Mouse (Mus musculus) MEL (cell line): ENCODE measurements at regions not wholly inside any gene's neighbourhood (a gene's known extent, or its start where the extent isn't known, plus 50 kb on each side); places are given as distances from the start of the nearest gene placed in this dataset.

ENCODE experiments used
- DNase-seq: peaks from one replicate; pipeline ENCODE4 v3.0.0; 2011; ENCODE audit warnings: low read depth, low spot score
- H3K27ac ChIP-seq: 2 replicates; pipeline ENCODE4 v1.5.1; 2012; ENCODE audit warnings: low read depth, mild to moderate bottlenecking, control low read depth, low read length, moderate library complexity; ENCODE audit not compliant: control insufficient read depth
- H3K27me3 ChIP-seq, 2 experiments: fragments of 150-350 bp in 1 of 2; sonication (generic) in 1 of 2; 2 replicates each; pipeline ENCODE4 v1.6.1; 2012; ENCODE audit warnings: low read length in 2 of 2, mild to moderate bottlenecking in 2 of 2, improper control_type of control experiment in 1 of 2, moderate library complexity in 1 of 2; ENCODE audit not compliant: insufficient read depth in 2 of 2, control insufficient read depth in 1 of 2
- H3K36me3 ChIP-seq, 2 experiments: 2 replicates each; pipeline ENCODE4 v1.6.1; 2012 to 2014; ENCODE audit warnings: low read length in 2 of 2, improper control_type of control experiment in 1 of 2, inconsistent platforms in 1 of 2, mild to moderate bottlenecking in 1 of 2; ENCODE audit not compliant: insufficient read depth in 2 of 2, control insufficient read depth in 1 of 2
- H3K4me1 ChIP-seq, 2 experiments: fragments of 150-350 bp in 1 of 2; sonication (generic) in 1 of 2; 2 replicates each; pipeline ENCODE4 v1.6.1; 2012; ENCODE audit warnings: low read length in 2 of 2, improper control_type of control experiment in 1 of 2, mild to moderate bottlenecking in 1 of 2; ENCODE audit not compliant: insufficient read depth in 2 of 2, control insufficient read depth in 1 of 2
- H3K4me3 ChIP-seq, 2 experiments: fragments of 150-350 bp in 1 of 2; sonication (generic) in 1 of 2; 2 replicates each; pipeline ENCODE4 v1.5.1; 2012; ENCODE audit warnings: low read depth in 2 of 2, low read length in 2 of 2, mild to moderate bottlenecking in 2 of 2, moderate library complexity in 2 of 2, control low read depth in 1 of 2, improper control_type of control experiment in 1 of 2; ENCODE audit not compliant: control insufficient read depth in 1 of 2, insufficient read depth in 1 of 2
- H3K79me2 ChIP-seq: 2 replicates; pipeline ENCODE4 v1.6.1; 2012; ENCODE audit warnings: mild to moderate bottlenecking, low read length, moderate library complexity; ENCODE audit not compliant: control insufficient read depth, poor library complexity, insufficient read depth
- H3K9ac ChIP-seq: 2 replicates; pipeline ENCODE4 v1.6.1; 2012; ENCODE audit warnings: low read depth, mild to moderate bottlenecking, control low read depth, low read length, moderate library complexity; ENCODE audit not compliant: control insufficient read depth, poor library complexity, severe bottlenecking
- H3K9me3 ChIP-seq: fragments of 150-350 bp; sonication (generic); replicated peaks from 2 replicates; pipeline ENCODE4 v1.6.1; 2012; ENCODE audit warnings: mild to moderate bottlenecking, low read length, improper control_type of control experiment, moderate library complexity; ENCODE audit not compliant: insufficient read depth
- CTCF ChIP-seq, 3 experiments: IDR thresholded peaks in 2 of 3; conservative IDR thresholded peaks in 1 of 3; 2 replicates each; pipeline ENCODE4 v1.5.1; 2011 to 2012; ENCODE audit warnings: low read length in 3 of 3, low read depth in 2 of 3, mild to moderate bottlenecking in 2 of 3, improper control_type of control experiment in 1 of 3, inconsistent platforms in 1 of 3, mixed read lengths in 1 of 3, moderate library complexity in 1 of 3; ENCODE audit not compliant: control insufficient read depth in 1 of 3, insufficient read depth in 1 of 3, poor library complexity in 1 of 3, severe bottlenecking in 1 of 3
- ELF1 ChIP-seq: IDR thresholded peaks from 2 replicates; pipeline ENCODE4 v1.6.1; 2014; ENCODE audit warnings: low read depth, mild to moderate bottlenecking, inconsistent platforms, low read length, improper control_type of control experiment, moderate library complexity
- ETS1 ChIP-seq: IDR thresholded peaks from 2 replicates; pipeline ENCODE4 v1.6.1; 2012; ENCODE audit warnings: low read depth, mild to moderate bottlenecking, inconsistent platforms, low read length, improper control_type of control experiment, moderate library complexity
- GATA1 ChIP-seq: IDR thresholded peaks from 2 replicates; pipeline ENCODE4 v1.6.1; 2011; ENCODE audit warnings: low read depth, low read length, improper control_type of control experiment
- HCFC1 ChIP-seq: IDR thresholded peaks from 2 replicates; pipeline ENCODE4 v1.6.1; 2012; ENCODE audit warnings: low read depth, mild to moderate bottlenecking, inconsistent platforms, low read length, improper control_type of control experiment, moderate library complexity
- JUND ChIP-seq: IDR thresholded peaks from 2 replicates; pipeline ENCODE4 v1.6.1; 2011; ENCODE audit warnings: low read depth, mild to moderate bottlenecking, improper control_type of control experiment, low read length
- MAFK ChIP-seq: IDR thresholded peaks from 2 replicates; pipeline ENCODE4 v1.6.1; 2011; ENCODE audit warnings: low read depth, mild to moderate bottlenecking, low read length, improper control_type of control experiment, borderline replicate concordance
- NRF1 ChIP-seq: IDR thresholded peaks from 2 replicates; pipeline ENCODE4 v1.6.1; 2014; ENCODE audit warnings: low read depth, mild to moderate bottlenecking, inconsistent platforms, low read length, improper control_type of control experiment, moderate library complexity; ENCODE audit not compliant: poor library complexity, insufficient read depth, severe bottlenecking
- POLR2A ChIP-seq, 2 experiments: IDR thresholded peaks; 2 replicates each; pipeline ENCODE4 v1.6.1; 2011 to 2012; ENCODE audit warnings: low read length in 2 of 2, mild to moderate bottlenecking in 2 of 2, control low read depth in 1 of 2, improper control_type of control experiment in 1 of 2, low read depth in 1 of 2, moderate library complexity in 1 of 2; ENCODE audit not compliant: control insufficient read depth in 1 of 2, insufficient read depth in 1 of 2, poor library complexity in 1 of 2
- POLR2AphosphoS2 ChIP-seq: IDR thresholded peaks from 2 replicates; pipeline ENCODE4 v1.6.1; 2011; ENCODE audit warnings: low read length, improper control_type of control experiment
- RAD21 ChIP-seq: IDR thresholded peaks from 2 replicates; pipeline ENCODE4 v1.6.1; 2011; ENCODE audit warnings: mild to moderate bottlenecking, low read depth, low read length, improper control_type of control experiment
- RCOR1 ChIP-seq: IDR thresholded peaks from 2 replicates; pipeline ENCODE4 v1.6.1; 2012; ENCODE audit warnings: low read depth, mild to moderate bottlenecking, inconsistent platforms, low read length, improper control_type of control experiment
- SMC3 ChIP-seq: IDR thresholded peaks from 2 replicates; pipeline ENCODE4 v1.6.1; 2011; ENCODE audit warnings: low read depth, low read length, improper control_type of control experiment
- TAL1 ChIP-seq: IDR thresholded peaks from 2 replicates; pipeline ENCODE4 v1.6.1; 2012; ENCODE audit warnings: mild to moderate bottlenecking, inconsistent platforms, low read length, moderate library complexity, mixed read lengths
- TCF12 ChIP-seq: IDR thresholded peaks from 2 replicates; pipeline ENCODE4 v1.6.1; 2014; ENCODE audit warnings: low read depth, mild to moderate bottlenecking, inconsistent platforms, low read length, improper control_type of control experiment, moderate library complexity
- USF1 ChIP-seq: IDR thresholded peaks from 2 replicates; pipeline ENCODE4 v1.6.1; 2014; ENCODE audit warnings: low read depth, mild to moderate bottlenecking, inconsistent platforms, low read length, improper control_type of control experiment, moderate library complexity
- ZC3H11A ChIP-seq: IDR thresholded peaks from 2 replicates; pipeline ENCODE4 v1.6.1; 2012; ENCODE audit warnings: low read depth, mild to moderate bottlenecking, inconsistent platforms, low read length, improper control_type of control experiment
- ZKSCAN1 ChIP-seq: IDR thresholded peaks from 2 replicates; pipeline ENCODE4 v1.6.1; 2012; ENCODE audit warnings: low read depth, mild to moderate bottlenecking, inconsistent platforms, low read length, improper control_type of control experiment, moderate library complexity
- ZMIZ1 ChIP-seq: IDR thresholded peaks from 2 replicates; pipeline ENCODE4 v1.6.1; 2012; ENCODE audit warnings: low read depth, mild to moderate bottlenecking, inconsistent platforms, low read length, improper control_type of control experiment, moderate library complexity
- ZNF384 ChIP-seq: IDR thresholded peaks from 2 replicates; pipeline ENCODE4 v1.6.1; 2012; ENCODE audit warnings: low read depth, mild to moderate bottlenecking, inconsistent platforms, low read length, improper control_type of control experiment

DNA sequence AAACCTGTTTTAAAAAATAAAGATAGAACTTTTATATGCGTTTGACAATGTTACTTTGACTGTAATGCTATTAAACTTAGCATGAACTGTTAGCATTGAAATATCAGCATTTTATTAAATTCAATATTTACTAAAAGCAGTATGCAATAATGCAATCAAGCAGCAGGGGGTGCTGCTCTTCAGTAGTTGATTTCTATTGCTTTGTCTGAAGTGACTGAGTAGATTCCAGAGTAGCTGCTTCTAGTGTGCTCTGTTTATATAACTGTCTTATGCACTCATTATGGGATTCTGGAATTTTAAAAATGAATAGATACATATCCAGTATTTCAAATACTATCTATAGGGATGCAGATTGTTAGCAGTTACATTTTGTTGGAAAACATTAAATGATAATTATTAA is 146.2 kb downstream of the Gm28710 start:
- TF ChIP-seq JUND (no peak), POLR2AphosphoS2 (no peak), RAD21 (peak; percentile 92), GATA1 (no peak), ZKSCAN1 (no peak), ZMIZ1 (no peak), HCFC1 (no peak), TAL1 (no peak), ZC3H11A (peak; percentile 92), NRF1 (no peak), MAFK (no peak), ELF1 (no peak), SMC3 (peak; percentile 95), TCF12 (no peak), USF1 (no peak), CTCF (IDR thresholded peaks at IDR 0.05 in 2 of 3, conservative IDR thresholded peaks at IDR 0.05 in 1 of 3; ENCODE audit: control insufficient read depth in 1 of 3, insufficient read depth in 1 of 3, low read depth in 2 of 3, low read length in 3 of 3, poor library complexity in 1 of 3, severe bottlenecking in 1 of 3) (peak; percentile 10 to 83 (median 39); a peak in 4 of 6 replicates), ETS1 (no peak), ZNF384 (no peak)
- H3K36me3 ChIP-seq, result no peaks in the 10 kb centered on the region
- H3K9me3 ChIP-seq, result no peaks in the 10 kb centered on the region
- no peak overlapping the region for H3K4me3 ChIP-seq
- DNase-seq, result peak; percentile 63
- H3K4me1 ChIP-seq, result no peaks in the 10 kb centered on the region
- no peak overlapping the region for H3K27ac ChIP-seq
- H3K9ac ChIP-seq, result no peak overlapping the region
- H3K79me2 ChIP-seq, result no peaks in the 10 kb centered on the region
- no peaks in the 10 kb centered on the region for H3K27me3 ChIP-seq

- Histone ChIP-seq H3K79me2 (no peaks in the 10 kb centered on the region), H3K36me3 (no peaks in the 10 kb centered on the region), H3K27ac (no peak overlapping the region), H3K4me3 (no peak overlapping the region), H3K4me1 (no peaks in the 10 kb centered on the region), H3K9me3 (no peaks in the 10 kb centered on the region), H3K9ac (no peak overlapping the region), H3K27me3 (no peaks in the 10 kb centered on the region)
- DNase-seq, result peak; percentile 46
- TF ChIP-seq RAD21, result peak; percentile 91
- peak; percentile 93 for TF ChIP-seq SMC3
- no peak for TF ChIP-seq POLR2A (IDR thresholded peaks at IDR 0.05; ENCODE audit: control insufficient read depth in 1 of 2, insufficient read depth in 1 of 2, low read depth in 1 of 2, low read length in 2 of 2, poor library complexity in 1 of 2)
- no peak for TF ChIP-seq RCOR1
- peak; percentile 30 to 79 (median 35); a peak in 4 of 6 replicates for TF ChIP-seq CTCF (IDR thresholded peaks at IDR 0.05 in 2 of 3, conservative IDR thresholded peaks at IDR 0.05 in 1 of 3; ENCODE audit: control insufficient read depth in 1 of 3, insufficient read depth in 1 of 3, low read depth in 2 of 3, low read length in 3 of 3, poor library complexity in 1 of 3, severe bottlenecking in 1 of 3)
- TF ChIP-seq ZC3H11A, result peak; percentile 90
These were observed 155.8 kb downstream of the Gm28710 start for GRCm38 (mm10) chr5:16947430-16947829.
